Mouse (Mus musculus) Muller cell, postnatal 12 days (primary cell): ENCODE data around the gene Dlgap4.
"Not testable (repeated sequence)": the region's sequence is repeated elsewhere in the genome, so short reads cannot be mapped to it uniquely, and the experiment has no call there.

Experiments used
- DNase-seq: peaks from one replicate; pipeline ENCODE4 v3.0.0-alpha.2; 2015; ENCODE audit errors: inconsistent ontology term

Dlgap4 gene

DNA sequence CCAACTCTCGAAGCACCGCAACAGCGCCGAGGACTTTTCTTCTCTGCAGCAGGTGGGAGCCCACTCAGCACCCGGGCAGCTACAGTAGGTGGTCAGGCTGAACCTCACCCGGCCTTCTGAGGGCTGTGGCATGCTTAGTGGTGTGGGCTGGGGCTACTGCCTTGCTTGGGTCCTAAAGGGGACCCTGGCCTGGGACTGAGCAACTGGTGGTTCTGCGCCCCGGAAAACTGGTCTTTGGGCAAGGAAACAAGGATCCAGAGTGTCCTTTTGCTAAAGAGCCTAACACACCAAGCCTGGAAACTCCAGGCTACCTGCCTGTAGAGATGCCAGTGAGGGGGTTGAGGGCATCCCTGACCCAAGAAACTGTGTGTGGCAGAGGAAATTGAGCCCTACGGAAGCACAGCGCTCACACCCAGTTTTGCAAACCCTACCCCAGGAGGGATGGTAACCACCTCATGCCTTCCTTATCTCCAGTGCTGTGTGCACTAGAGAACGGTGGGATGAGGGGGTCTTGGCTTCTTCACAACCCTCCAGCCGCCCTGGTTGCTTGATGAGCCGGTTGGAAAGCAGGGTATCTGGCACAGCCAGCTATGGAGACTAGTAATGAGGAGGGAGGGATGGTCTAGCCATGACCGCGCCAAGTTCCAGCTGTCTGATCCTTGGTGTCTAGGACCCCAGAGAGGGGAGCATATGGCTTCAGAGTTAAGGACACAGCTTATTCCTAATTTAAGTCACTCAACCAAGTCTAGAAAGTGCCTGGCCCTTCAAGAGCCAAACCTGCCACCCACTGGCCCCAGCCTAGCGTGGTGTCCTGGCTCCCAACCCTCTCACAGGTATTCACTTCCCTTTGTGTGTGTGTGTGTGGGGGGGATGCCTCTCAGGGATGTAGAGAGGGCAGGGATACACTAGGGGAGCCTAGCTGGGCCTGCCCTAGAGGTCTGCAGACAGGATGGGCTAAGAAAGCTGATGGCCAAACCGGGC, 162.2 kb downstream of the Dlgap4 start:
- no peak for DNase-seq

DNA sequence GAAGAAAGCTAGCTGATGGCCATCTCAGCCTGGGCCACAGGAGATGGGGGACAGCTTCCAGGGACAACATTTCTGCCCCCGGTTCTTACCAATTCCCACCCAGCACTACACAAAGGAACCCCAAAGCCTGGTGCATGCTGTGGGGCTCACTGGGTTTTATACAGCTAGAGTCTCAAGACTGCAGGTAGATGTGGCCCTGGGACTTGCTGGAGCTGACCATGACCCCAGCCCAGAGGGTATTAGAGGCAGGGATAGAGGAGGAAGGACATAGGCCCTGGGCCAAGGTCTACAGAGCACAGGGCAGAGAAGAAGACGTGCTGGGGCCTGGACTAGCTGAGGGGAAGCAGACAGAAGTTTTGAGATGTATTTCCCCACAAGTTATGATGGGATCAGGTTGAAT, 163.4 kb downstream of the Dlgap4 start:
- no peak for DNase-seq

DNA sequence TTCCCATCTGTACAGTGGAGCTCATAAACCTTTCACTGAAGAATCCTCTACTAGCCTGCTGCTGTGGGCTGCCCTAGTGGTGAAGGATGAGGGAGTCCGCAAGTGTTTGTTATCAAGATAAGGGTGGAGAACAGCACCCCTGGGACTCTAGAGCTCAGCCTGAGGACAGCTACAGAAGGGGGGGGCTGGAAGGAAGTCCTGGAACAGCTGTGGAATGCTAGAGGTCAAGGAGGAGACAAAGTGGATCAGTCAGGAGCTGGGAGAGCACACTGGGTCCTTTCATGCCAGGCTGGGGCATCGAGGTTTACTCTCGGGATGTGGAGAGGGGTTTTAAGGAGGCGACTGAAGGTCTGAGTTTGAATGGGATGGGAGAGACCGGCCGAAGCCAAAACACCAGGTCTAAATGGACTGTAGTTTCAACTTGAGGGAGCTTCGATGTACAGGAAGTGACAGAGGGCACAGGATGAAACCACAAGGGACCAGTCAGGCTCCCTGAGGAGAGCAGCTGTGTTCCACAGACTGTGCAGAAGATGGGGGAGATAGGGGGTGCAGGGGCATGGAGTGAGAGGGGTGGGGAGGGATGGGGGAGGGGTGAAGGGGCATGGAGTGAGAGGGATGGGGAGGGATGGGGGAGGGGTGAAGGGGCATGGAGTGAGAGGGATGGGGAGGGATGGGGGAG, 164.0 kb downstream of the Dlgap4 start:
- DNase-seq = no peak

GRCm38 (mm10) chr2:156778571-156778970, 165.1 kb downstream of the Dlgap4 start:
- no peak for DNase-seq

DNA sequence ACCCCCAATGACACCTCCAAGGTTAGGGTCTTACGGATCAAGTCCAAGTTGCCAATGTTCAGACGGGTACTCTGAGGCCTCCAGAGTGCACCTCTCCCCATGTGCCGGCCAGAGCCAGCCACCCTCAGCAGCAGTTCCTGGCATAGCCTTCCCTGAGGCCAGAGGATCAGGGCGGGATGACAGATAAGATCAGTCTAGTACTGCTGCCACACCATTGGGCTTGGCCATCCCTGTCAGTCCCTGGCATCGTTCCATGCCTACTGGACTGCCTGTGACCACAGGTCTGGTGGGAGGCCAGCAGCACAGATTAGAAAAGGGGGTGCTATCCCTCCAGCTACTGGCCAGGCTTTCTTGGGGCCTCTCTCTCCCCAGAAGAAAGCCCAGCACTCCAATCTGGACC, 165.5 kb downstream of the Dlgap4 start:
- no peak for DNase-seq

DNA sequence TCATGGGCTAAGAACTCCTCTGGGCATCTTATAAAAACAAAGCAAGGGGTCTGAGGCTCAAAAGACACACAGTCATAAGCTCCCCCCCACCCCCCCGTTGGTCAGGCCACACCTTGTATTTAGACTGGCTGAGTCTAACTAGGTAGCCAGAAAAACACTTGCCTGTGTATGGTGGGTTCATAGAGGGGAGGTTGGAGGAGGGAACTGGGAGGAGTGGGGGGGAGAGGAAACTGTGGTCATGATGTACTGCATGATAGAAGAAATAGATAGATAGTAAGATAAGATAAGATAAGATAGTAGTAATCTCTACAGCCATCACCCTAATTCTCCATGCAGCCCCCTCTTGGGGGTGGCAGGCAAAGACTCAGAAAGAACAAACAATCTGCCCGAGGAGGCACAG, 166.0 kb downstream of the Dlgap4 start:
- no peak for DNase-seq

- DNase-seq = no peak
Measured at GRCm38 (mm10) chr2:156780129-156780528, 166.6 kb downstream of the Dlgap4 start.

GRCm38 (mm10) chr2:156780752-156781151, 167.2 kb downstream of the Dlgap4 start:
- no peak for DNase-seq

DNA sequence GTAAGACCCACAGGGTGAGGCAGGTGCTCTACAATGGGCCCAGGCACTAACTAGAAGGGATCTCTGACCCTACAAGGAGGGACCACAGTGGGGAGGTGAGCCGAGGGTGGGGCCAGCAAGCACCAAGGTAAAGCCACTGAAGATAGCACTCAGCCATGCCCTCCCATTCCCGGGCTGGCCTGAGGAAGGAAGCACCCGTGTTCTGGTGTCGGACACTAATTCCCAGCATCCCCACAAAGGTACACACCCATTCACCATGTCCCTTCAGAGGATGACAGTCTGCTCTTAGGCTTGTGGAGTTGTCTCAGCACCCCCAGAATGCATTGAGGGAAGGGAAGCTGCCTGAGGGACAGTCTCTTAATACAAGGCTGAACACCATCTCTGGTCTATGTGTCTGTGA, 167.8 kb downstream of the Dlgap4 start:
- DNase-seq = no peak

DNA sequence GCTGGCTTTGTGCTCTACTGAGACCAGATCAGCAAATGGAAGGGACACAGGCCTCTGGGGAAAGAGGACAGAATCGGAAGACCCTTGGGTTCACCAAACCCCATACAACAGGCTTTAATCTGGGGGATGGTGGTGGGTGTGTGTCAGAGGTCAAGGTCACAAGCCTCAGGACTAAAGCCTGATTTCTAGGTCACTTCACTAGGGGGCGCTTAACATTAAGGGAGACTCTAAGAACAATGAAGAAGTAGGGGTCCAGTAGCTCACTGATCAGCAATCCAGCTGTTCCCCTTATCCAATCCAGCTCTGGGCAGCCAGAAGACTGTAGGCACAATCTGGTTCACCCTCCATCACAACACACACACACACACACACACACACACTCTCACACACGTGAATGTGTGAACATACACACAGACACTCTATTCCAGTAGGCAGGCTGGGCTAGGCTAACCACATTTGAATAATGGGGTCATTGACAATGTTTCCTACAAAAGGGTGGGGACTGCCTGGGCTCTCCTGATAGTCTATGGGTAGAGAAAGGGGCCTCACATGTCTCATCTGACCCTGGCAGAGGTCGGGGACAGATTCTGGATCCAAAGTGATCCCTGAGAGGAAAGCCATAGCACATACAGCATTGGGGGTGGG, 168.5 kb downstream of the Dlgap4 start:
- no peak for DNase-seq

GRCm38 (mm10) chr2:156782481-156783348, 169.2 kb downstream of the Dlgap4 start:
- DNase-seq = no peak

DNA sequence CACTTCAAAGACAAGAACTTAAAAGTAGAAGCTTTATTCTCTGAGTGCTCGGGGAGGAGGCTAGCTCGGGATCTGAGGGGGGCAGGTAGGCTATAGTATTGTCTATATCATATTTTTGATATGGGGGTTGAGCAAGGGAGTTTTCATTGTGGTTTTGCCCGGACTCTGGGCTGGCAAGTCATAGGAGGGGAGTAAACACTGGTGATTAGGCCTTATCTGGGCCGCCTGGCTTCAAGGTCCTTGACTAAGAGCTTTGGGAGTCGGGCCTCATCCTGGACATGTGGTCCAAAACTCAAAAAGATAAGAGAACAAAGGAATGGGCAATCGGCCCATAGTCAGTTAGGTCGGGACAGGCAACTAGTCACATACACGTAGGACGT, 169.8 kb downstream of the Dlgap4 start:
- DNase-seq = no peak

DNA sequence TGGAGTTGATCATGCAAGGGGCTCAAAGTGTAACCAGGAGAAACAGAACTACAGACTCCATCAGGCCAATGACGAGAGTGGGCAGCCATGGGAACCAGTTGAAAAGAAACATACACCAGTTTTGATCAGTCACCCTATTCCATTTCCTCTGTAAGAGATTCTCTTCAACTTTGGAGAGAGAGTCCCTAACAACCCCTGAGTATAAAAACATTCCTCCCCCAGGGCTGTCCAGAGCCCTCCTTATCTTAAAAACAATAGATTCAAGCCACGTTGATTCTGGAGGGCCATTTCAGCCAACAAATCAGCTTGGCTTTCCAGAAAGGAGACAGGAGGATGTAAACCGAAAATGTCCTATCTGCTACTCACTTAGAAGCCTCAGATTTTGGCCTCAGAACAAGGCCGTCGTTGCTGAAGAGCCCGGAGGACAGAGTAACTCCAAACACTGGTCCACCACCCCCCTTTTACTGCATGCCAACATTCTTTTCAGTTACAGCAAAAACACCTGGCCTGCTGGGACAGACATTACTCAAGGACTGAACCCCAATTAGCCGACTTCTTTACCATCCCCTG, 170.6 kb downstream of the Dlgap4 start:
- DNase-seq = no peak

DNA sequence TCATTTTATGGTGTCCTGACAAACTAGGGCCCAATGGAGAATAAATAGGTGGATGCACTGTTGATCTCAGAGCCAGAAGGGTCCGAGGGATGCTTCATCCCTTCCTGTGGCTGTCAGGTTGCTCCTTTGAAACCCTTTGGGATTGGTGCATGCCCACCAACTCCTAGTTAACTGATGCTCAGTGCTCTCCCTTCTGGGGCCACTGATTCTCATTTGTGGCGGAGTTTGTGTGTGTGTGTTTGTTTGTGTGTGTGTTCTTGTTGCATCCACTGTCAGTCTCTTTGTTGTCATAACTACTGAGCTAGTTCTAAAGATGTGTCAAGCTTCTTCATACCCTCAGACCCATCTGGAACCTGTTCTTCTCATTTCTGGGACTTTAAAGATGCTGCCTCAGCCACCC, 171.4 kb downstream of the Dlgap4 start:
- no peak for DNase-seq

GRCm38 (mm10) chr2:156786369-156786768, 172.9 kb downstream of the Dlgap4 start:
- DNase-seq = not testable (repeated sequence)

DNA sequence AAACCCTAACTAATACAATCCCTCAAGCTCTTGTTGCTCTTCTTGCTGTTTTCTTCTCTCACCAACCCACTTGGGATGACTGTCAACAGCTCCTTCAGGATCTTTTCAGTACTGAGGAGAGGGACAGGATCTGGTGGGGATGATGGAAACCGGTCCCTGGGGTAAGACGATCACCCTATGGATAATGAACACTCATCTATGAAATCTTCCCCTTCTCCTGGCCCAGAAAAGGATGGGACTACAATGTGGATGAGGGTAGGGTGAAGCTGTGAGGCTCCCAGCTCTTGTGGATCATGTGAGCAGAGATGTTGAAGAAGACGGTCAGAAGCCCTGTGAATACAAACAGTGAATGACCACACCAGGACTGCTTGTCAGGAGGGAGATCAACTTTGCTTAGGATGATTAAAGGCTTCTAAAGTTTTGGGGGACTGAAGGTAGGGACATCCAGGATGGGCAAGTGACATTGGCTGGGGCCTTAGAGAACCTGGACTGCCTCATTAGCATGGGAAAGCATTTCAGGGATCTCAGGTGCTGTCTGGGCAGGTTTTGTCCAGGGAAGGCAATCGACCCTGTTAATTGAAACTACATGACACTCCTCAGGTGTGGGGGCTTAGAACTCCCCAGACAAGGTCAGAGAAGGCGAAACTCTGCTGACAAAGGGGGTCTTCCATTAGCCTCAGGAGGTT, 173.7 kb downstream of the Dlgap4 start:
- no peak for DNase-seq

DNA sequence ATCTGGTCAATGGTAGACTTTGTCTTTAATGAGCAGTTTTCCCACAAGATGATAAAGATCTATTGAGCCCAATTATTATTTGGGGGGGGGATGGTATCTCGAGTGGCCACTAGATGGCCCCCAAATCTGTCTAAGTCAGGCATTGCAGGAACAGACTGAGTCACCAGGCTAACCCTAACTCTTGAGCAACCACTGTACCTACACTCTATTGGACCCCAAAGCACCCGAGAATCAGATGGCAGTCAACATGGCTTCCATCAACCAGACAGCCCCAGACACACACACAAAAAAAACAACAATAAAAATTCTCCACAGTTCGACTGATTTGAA, 174.2 kb downstream of the Dlgap4 start:
- no peak for DNase-seq

- no peak for DNase-seq
Measured at GRCm38 (mm10) chr2:156788836-156789235, 175.3 kb downstream of the Dlgap4 start.

DNA sequence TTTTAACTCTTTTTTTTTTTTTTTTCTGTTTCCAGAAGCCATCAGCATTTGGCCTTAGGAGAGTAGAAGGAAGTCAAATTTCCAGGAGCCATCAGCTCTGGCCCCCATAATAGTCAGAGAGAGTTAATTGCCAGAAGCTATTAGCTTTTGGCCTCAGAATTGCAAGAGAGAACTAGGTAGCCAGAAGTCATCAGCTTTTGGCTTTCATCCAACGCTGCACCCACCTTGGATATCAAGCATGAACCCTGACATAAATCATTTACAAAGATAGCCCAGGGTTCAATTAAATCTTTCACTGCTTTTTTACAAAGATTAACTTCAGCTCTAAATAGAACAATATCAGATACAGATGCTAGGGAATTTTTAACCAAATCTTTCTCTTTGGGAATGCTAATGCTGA, 185.0 kb downstream of the Dlgap4 start:
- DNase-seq = no peak

GRCm38 (mm10) chr2:156801045-156801444, 187.5 kb downstream of the Dlgap4 start:
- no peak for DNase-seq

GRCm38 (mm10) chr2:156802116-156802515, 188.6 kb downstream of the Dlgap4 start:
- not testable (repeated sequence) for DNase-seq
